Mouse (Mus musculus) G1E-ER4 (cell line): Measurements from ENCODE around the gene Gatad2b. TPM values are rescaled to one million over a fixed set of nuclear protein-coding genes. Genes with fewer than 3 reads are reported as not detected.

Experiments used
- GATA1 ChIP-seq: IDR thresholded peaks from one replicate; pipeline ENCODE4 v1.8.0; 2012; ENCODE audit warnings: low read length, inconsistent platforms
- polyA plus RNA-seq: library from polyadenylated mRNA; stranded (reverse); fragments of >175 nt; gene quantifications from 2 replicates; pipeline ENCODE4 v1.2.3, GENCODE M21; 2012

Gene Gatad2b
- polyA plus RNA-seq, 1 experiment = 3.0 TPM

- no peak for TF ChIP-seq GATA1
Observed at GRCm38 (mm10) chr3:90265034-90265931, 27.7 kb upstream of the Gatad2b start, which contains the start of gene Dennd4b. Gene Dennd4b, plus strand, starts transcription at chr3:90265185.

- no peak for TF ChIP-seq GATA1
Observed at GRCm38 (mm10) chr3:90265932-90266741, 26.8 kb upstream of the Gatad2b start.

- TF ChIP-seq GATA1 = no peak
Observed at GRCm38 (mm10) chr3:90266901-90267775, 25.8 kb upstream of the Gatad2b start.

- no peak for TF ChIP-seq GATA1
Observed at GRCm38 (mm10) chr3:90268190-90268589, 24.8 kb upstream of the Gatad2b start.

- TF ChIP-seq GATA1 = no peak
Observed at GRCm38 (mm10) chr3:90268971-90269370, 24.0 kb upstream of the Gatad2b start.

- no peak for TF ChIP-seq GATA1
Observed at GRCm38 (mm10) chr3:90270784-90271183, 22.2 kb upstream of the Gatad2b start.

- TF ChIP-seq GATA1 = no peak
Observed at GRCm38 (mm10) chr3:90272170-90272569, 20.8 kb upstream of the Gatad2b start.

- no peak for TF ChIP-seq GATA1
Observed at GRCm38 (mm10) chr3:90273855-90274254, 19.1 kb upstream of the Gatad2b start.

- TF ChIP-seq GATA1 = no peak
Observed at GRCm38 (mm10) chr3:90275286-90275685, 17.7 kb upstream of the Gatad2b start.

GRCm38 (mm10) chr3:90276858-90277257 is 16.1 kb upstream of the Gatad2b start:
- TF ChIP-seq GATA1 = no peak

- no peak for TF ChIP-seq GATA1
Observed at GRCm38 (mm10) chr3:90277793-90278192, 15.2 kb upstream of the Gatad2b start.

GRCm38 (mm10) chr3:90278211-90278610 is 14.8 kb upstream of the Gatad2b start:
- no peak for TF ChIP-seq GATA1

GRCm38 (mm10) chr3:90279216-90279615 is 13.8 kb upstream of the Gatad2b start:
- no peak for TF ChIP-seq GATA1

GRCm38 (mm10) chr3:90279743-90280142 is 13.2 kb upstream of the Gatad2b start:
- TF ChIP-seq GATA1 = no peak

GRCm38 (mm10) chr3:90280708-90281107 is 12.3 kb upstream of the Gatad2b start:
- no peak for TF ChIP-seq GATA1

- no peak for TF ChIP-seq GATA1
Observed at GRCm38 (mm10) chr3:90284150-90284549, 8.8 kb upstream of the Gatad2b start.
